Mouse (Mus musculus): ENCODE data around the gene Emc10.

Emc10 gene

GRCm38 (mm10) chr7:44463556-44464225 is 32.6 kb downstream of the Emc10 start:
- DNase-seq (ENCODE audit: low spot score in 2 of 2), result peak; percentile 22 to 23

GRCm38 (mm10) chr7:44463056-44463425 is 33.3 kb downstream of the Emc10 start:
- DNase-seq (ENCODE audit: low spot score in 2 of 2), result peak in 1 of 2 experiments; percentile 7

GRCm38 (mm10) chr7:44462218-44463055 is 33.9 kb downstream of the Emc10 start:
- DNase-seq (ENCODE audit: low spot score in 2 of 2), result peak; percentile 32 to 43

- DNase-seq (ENCODE audit: low spot score in 2 of 2), result peak; percentile 22 to 25
Observed at GRCm38 (mm10) chr7:44461503-44462217, 34.7 kb downstream of the Emc10 start.

- peak in 1 of 2 experiments; percentile 9 for DNase-seq (ENCODE audit: low spot score in 2 of 2)
Observed at GRCm38 (mm10) chr7:44460767-44461502, 35.4 kb downstream of the Emc10 start.

GRCm38 (mm10) chr7:44460067-44460466 is 36.3 kb downstream of the Emc10 start:
- peak; percentile 3 to 13 for DNase-seq (ENCODE audit: low spot score in 2 of 2)

- DNase-seq (ENCODE audit: low spot score in 2 of 2), result peak in 1 of 2 experiments; percentile 3
Observed at GRCm38 (mm10) chr7:44456302-44456701, 40.0 kb downstream of the Emc10 start.

- DNase-seq (ENCODE audit: low spot score in 2 of 2), result no peak
Observed at GRCm38 (mm10) chr7:44453256-44453655, 43.1 kb downstream of the Emc10 start.

GRCm38 (mm10) chr7:44446070-44446855 is 50.1 kb downstream of the Emc10 start:
- peak in 1 of 2 experiments; percentile 12 for DNase-seq (ENCODE audit: low spot score in 2 of 2)

- DNase-seq (ENCODE audit: low spot score in 2 of 2), result peak in 1 of 2 experiments; percentile 11
Observed at GRCm38 (mm10) chr7:44445528-44445923, 50.8 kb downstream of the Emc10 start.

GRCm38 (mm10) chr7:44444886-44445527 is 51.3 kb downstream of the Emc10 start:
- peak in 1 of 2 experiments; percentile 17 for DNase-seq (ENCODE audit: low spot score in 2 of 2)

GRCm38 (mm10) chr7:44443268-44444173 is 52.8 kb downstream of the Emc10 start:
- peak in 1 of 2 experiments; percentile 64 for DNase-seq (ENCODE audit: low spot score in 2 of 2)

- DNase-seq (ENCODE audit: low spot score in 2 of 2), result peak in 1 of 2 experiments; percentile 58
Observed at GRCm38 (mm10) chr7:44442407-44442821, 53.9 kb downstream of the Emc10 start.

GRCm38 (mm10) chr7:44441648-44442109 is 54.6 kb downstream of the Emc10 start:
- peak; percentile 74 to 81 for DNase-seq (ENCODE audit: low spot score in 2 of 2)

GRCm38 (mm10) chr7:44441180-44441579 is 55.1 kb downstream of the Emc10 start:
- DNase-seq (ENCODE audit: low spot score in 2 of 2), result no peak

- DNase-seq (ENCODE audit: low spot score in 2 of 2), result no peak
Observed at GRCm38 (mm10) chr7:44440479-44440878, 55.9 kb downstream of the Emc10 start.

All from frontal cortex, postnatal 10 days (tissue).